Mouse (Mus musculus): Measurements from ENCODE around the gene Olfr617. TPM values are rescaled to one million over a fixed set of nuclear protein-coding genes. Genes with fewer than 3 reads are reported as not detected.
"Not testable (repeated sequence)": the region's sequence is repeated elsewhere in the genome, so short reads cannot be mapped to it uniquely, and the experiment has no call there.

Olfr617 gene
- not detected for total RNA-seq (2021)
- long read RNA-seq, experiment 1: 0 reads
- long read RNA-seq, experiment 2: 0 reads

- DNase-seq: no peak
Measured at GRCm38 (mm10) chr7:103572761-103573160, at the start of gene Olfr617. Olfr617 (plus strand) TSS chr7:103573061.

- not testable (repeated sequence) for DNase-seq
Measured at GRCm38 (mm10) chr7:103542617-103543016, 30.2 kb upstream of the Olfr617 start, which contains the start of gene Olfr612. Olfr612 (minus strand) TSS chr7:103542717.

DNA sequence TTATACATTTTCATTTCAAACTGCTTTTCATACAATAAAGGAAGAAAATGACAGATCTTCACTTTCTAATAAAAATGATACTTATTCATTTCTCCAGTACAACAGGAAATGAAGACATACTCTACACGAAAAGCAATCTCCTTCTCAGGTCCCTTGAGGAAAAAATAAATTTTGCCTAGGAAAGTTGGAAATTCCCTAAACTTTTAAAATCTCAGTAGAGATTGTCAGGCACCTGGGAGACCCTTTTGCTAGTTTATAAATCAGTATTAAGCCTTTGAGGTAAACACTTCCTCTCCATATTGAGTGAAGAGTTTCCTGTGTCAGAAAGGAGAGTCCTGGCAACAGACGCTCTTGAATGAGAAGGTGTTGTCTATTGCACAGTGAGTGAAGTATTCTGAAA lies 25.1 kb upstream of the Olfr617 start, which contains the start of gene Olfr613:
Gene Olfr613 (plus strand): TSS at position 301 of the 400 bp plus-strand sequence.
- DNase-seq: no peak

DNA sequence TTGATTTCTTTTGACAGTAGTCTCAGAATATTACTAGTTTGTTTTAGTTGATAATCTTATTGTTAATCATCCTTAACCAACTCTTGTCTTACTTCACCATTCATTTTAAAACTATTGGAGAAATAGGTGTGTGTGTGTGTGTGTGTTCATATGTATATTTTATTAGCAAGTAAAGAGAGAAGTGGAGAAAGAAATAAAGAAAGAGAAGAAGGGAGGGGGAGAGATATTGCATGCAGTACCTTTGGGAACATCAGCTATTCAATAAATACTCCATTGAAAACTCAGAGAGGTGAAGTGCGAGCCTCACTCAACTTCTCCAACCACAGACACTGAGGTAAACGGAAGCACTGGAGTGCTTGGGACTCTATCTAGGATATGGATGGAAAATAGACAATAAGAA lies 17.1 kb upstream of the Olfr617 start, which contains the start of gene Olfr615:
Gene Olfr615 (plus strand): TSS at position 301 of the 400 bp plus-strand sequence.
- DNase-seq: no peak

- DNase-seq: no peak
Measured at GRCm38 (mm10) chr7:103569043-103569442, 3.8 kb upstream of the Olfr617 start, which contains the start of gene Olfr616. Olfr616 (minus strand) TSS chr7:103569143.

- DNase-seq: no peak
Measured at GRCm38 (mm10) chr7:103589803-103590202, 16.9 kb downstream of the Olfr617 start, which contains the start of gene Olfr618. Olfr618 (plus strand) TSS chr7:103590103.

DNA sequence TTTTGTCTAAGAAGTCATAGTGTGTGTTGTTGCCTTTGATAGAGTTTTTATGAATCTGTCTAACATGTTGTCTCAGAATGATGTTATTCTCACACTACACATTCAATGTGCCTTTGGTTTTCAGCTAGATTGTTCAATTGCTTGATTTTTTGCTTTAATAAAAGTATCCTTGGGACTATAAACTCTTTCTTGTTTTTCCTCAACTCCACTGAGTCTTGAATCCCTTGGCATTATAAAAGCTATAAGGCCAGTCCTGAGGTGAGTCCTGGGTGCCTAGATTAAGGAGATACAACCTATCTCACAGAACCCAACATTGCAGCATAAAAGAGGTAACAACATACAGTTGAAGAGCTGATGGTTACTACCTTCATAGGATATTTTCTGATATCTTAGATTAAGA lies 27.4 kb downstream of the Olfr617 start, which contains the start of gene Olfr619:
Gene Olfr619 (plus strand): TSS at position 301 of the 400 bp plus-strand sequence.
- DNase-seq: no peak

DNA sequence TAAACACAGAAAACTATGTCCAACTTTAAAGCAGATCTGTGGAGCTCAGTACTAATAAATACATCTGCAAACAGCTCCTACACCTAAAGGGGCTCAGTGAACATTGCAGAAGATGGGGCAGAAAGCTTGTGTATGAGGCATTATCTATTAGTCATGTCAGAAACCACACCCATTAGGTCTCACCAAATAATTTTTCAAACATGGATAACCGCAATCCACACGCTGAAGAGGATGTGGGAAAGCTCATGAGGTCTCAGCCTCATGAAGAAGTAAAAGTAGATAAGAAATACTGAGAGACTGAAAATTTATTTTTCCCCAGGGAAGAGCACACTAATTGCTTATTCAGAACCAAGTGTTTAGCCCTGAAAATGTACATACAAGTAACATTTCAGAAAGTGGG lies 34.6 kb downstream of the Olfr617 start:
- no peak for DNase-seq

DNA sequence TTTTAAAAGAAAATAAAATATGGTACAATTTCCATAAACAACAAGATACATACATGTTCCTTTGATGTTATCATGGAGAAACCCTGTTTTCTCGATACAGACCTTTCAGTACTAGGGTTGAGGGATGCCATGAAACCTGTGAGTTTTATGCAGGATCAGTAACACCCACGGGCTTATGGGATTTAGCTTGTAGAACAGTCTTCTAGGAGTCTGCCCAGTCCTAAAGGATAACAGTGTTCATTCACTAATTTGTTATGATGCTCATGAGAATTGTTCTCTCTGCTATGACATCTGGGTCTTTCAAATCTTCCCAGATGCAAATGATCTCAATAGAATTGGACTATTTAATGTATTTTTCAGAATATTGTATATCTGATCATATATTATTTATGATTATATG lies 39.6 kb downstream of the Olfr617 start, which contains the start of gene Olfr620:
Gene Olfr620 (minus strand): TSS at position 101 of the 400 bp plus-strand sequence.
- DNase-seq: no peak

Small RNAs within 50 kb of the gene (microRNA-seq; reads per million reads assigned to microRNA genes)
- not detected for gene Gm26506

Other genes starting within 250 kb of the Olfr617 start
- gene Olfr598, start 249.5 kb upstream of the Olfr617 start, total RNA-seq (2021): not detected
- not detected for gene Olfr599, start 237.1 kb upstream of the Olfr617 start, total RNA-seq (2021)
- not detected for gene Olfr600, start 223.4 kb upstream of the Olfr617 start, total RNA-seq (2021)
- not detected for gene Olfr601, start 210.4 kb upstream of the Olfr617 start, total RNA-seq (2021)
- gene Olfr603, start 186.9 kb upstream of the Olfr617 start, total RNA-seq (2021): not detected
- not detected for gene Usp17lc, start 158.0 kb upstream of the Olfr617 start, total RNA-seq (2021)
- gene Olfr605, start 127.6 kb upstream of the Olfr617 start, total RNA-seq (2021): not detected
- gene Olfr606, start 124.0 kb upstream of the Olfr617 start, total RNA-seq (2021): not detected
- not detected for gene Olfr607, start 108.9 kb upstream of the Olfr617 start, total RNA-seq (2021)
- gene Olfr608, start 103.2 kb upstream of the Olfr617 start, total RNA-seq (2021): not detected
- not detected for gene Olfr609, start 75.0 kb upstream of the Olfr617 start, total RNA-seq (2021)
- gene Olfr610, start 60.9 kb upstream of the Olfr617 start, total RNA-seq (2021): not detected
- not detected for gene Olfr611, start 52.2 kb upstream of the Olfr617 start, total RNA-seq (2021)
- not detected for gene Olfr612, start 30.3 kb upstream of the Olfr617 start, total RNA-seq (2021)
- gene Olfr613, start 25.0 kb upstream of the Olfr617 start, total RNA-seq (2021): not detected
- not detected for gene Olfr615, start 17.0 kb upstream of the Olfr617 start, total RNA-seq (2021)
- not detected for gene Olfr616, start 3.9 kb upstream of the Olfr617 start, total RNA-seq (2021)
- not detected for gene Olfr618, start 17.0 kb downstream of the Olfr617 start, total RNA-seq (2021)
- not detected for gene Olfr619, start 27.5 kb downstream of the Olfr617 start, total RNA-seq (2021)
- gene Olfr620, start 39.5 kb downstream of the Olfr617 start, total RNA-seq (2021): not detected
- gene Olfr622, start 69.6 kb downstream of the Olfr617 start, total RNA-seq (2021): not detected
- not detected for gene Olfr623, start 90.6 kb downstream of the Olfr617 start, total RNA-seq (2021)
- gene Olfr624, start 98.1 kb downstream of the Olfr617 start, total RNA-seq (2021): under 1 TPM; 0.06 to 0.09 TPM
- gene Olfr625-ps1, start 109.7 kb downstream of the Olfr617 start, total RNA-seq (2021): not detected
- not detected for gene Olfr243, start 141.6 kb downstream of the Olfr617 start, total RNA-seq (2021)
- gene Olfr628, start 157.3 kb downstream of the Olfr617 start, total RNA-seq (2021): not detected
- gene Olfr629, start 171.9 kb downstream of the Olfr617 start, total RNA-seq (2021): not detected
- not detected for gene Olfr630, start 184.3 kb downstream of the Olfr617 start, total RNA-seq (2021)
- not detected for gene Olfr69, start 198.5 kb downstream of the Olfr617 start, total RNA-seq (2021)
- not detected for gene Olfr68, start 206.6 kb downstream of the Olfr617 start, total RNA-seq (2021)
- not detected for gene Olfr67, start 218.8 kb downstream of the Olfr617 start, total RNA-seq (2021)
- 100 to 1,000 TPM; 489 to 710 TPM for gene Hbb-bt, start 240.9 kb downstream of the Olfr617 start, total RNA-seq (2021)